Mouse (Mus musculus) cerebellum, postnatal 14 days (tissue): ENCODE data around the gene Ccng2.

Experiments used
- DNase-seq, 2 experiments: peaks; one replicate each; pipeline ENCODE4 v3.0.0; 2021; ENCODE audit warnings: mixed read lengths in 2 of 2

Ccng2 gene

DNA sequence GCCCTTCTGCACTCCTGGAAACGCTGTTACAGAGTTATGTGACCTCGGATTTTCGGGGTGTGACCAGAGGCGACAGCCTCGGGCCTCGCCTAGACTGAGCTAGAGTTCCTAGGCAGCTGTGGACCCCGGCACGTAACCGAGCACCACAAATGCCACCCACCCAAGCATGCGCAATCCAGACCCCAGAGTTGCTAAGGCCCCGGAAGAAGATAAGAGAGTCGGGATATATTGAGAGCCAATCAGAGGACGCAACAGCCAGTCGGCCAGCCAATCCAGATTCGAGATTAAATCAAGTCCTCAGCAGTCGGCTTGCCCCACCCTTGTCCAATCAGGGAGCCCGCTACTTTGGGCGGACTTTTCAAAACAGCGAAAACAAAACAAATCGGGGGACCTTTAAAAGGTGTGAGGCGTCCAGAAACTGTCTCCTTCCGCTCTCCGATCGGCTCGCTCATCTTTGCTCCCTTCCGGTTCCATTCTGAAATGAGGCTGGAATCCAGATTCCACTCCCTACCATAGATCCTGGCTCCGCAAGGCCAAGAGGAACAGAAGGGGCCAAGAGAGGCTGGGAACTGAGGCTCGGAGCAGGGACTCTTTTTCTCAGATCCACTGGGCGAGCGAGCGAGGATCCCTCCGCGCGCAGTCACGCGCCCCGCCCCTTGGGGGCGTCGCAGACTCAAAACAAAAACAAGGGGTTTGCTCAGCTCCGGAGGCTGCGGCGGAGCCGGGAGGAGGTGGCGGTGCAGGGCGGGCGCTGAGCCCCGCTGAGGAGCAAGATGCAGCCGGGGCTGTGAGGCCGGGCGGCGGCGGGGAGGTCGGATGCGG, at the start of gene Ccng2:
Gene Ccng2 (plus strand): TSS at position 375 of the 822 bp plus-strand sequence.
- peak; percentile 97 for DNase-seq

DNA sequence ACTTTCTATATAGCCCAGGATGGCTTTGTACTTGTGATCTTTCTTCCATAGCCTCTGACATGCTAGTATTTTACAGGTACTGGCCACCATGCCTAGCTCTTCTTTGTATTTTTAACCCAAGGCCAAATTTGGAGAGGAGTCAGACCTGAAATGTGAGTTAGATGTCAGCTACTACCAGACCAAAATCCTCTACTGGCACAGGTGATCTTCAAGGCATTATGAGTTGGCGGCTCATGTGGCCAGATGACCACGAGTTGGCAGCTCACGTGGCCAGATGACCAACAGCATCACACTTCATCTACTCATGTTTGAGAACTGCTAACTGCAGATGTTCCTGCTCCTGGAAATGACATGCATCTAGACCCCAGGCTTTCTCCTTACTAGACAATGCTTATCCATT, 48.7 kb upstream of the Ccng2 start:
- DNase-seq, result no peak

DNA sequence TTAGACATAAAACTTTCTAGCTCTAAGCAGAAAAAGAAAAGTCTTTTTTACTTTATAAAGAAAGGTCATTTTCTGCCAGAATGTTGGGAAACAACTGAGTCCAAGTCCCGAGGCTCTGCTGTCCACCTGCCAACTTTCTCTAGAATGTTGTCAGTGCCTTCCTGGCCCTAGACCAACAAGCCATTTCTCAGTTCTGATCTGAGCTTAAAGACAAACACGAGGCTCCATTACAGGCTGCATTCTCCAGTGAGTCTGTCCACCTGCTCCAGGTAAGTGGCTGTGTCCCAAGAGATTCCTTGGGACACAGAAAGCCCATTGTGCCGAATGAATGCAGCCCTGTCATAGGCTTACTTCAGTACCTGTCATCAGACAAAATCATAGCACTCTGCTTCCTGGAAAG, 45.4 kb upstream of the Ccng2 start:
- peak; percentile 79 to 80 for DNase-seq

GRCm38 (mm10) chr5:93224549-93224948, 42.5 kb upstream of the Ccng2 start:
- no peak for DNase-seq

- DNase-seq, result no peak
Observed at GRCm38 (mm10) chr5:93227157-93227556, 39.9 kb upstream of the Ccng2 start.

GRCm38 (mm10) chr5:93229527-93229926, 37.5 kb upstream of the Ccng2 start:
- DNase-seq, result no peak

GRCm38 (mm10) chr5:93231721-93232120, 35.3 kb upstream of the Ccng2 start:
- DNase-seq, result peak; percentile 52 to 60

DNA sequence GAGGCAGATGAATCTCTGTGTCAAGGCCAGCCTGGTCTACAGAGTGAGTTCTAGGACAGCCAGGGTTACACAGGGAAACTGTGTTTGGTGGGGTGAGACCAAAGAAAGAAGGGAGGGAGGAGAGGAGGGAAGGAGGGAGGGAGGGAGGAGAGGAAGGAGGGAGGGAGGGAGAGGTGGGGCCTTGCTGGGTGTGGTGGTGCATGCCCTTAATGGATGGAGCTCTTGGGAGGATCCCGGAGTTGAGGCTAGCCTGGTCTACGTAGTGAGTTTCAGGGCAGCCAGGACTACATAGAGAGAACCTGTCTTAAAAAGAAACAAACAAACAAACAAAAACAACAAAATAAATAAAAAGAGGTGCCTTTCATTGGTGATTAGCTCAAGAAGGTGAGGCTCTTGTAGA, 34.2 kb upstream of the Ccng2 start:
- DNase-seq, result no peak

- DNase-seq, result peak; percentile 59 to 62
Observed at GRCm38 (mm10) chr5:93234130-93234529, 32.9 kb upstream of the Ccng2 start.

DNA sequence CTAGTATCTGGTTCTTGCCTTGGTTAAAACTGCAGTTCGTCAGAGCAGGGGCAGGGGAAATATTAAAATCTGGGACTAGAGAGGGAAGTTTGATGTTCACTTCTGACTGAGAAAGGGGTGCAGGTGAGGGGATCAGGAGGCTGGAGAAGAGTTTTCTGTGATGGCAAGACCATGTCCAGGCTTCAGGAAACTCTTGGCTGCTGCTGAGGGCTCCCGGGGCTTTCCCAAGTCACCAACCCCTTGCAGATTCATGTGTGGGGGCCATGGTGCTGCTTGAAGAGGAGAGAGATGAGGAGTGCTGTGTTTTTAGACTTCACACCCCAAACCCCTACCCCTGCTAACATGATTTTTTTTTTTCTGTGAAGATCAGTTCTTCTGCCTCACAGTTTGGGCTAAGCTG, 32.5 kb upstream of the Ccng2 start:
- peak in 1 of 2 experiments; percentile 41 for DNase-seq

GRCm38 (mm10) chr5:93235888-93236287, 31.2 kb upstream of the Ccng2 start:
- DNase-seq, result peak; percentile 88 to 95

GRCm38 (mm10) chr5:93236541-93236940, 30.5 kb upstream of the Ccng2 start:
- peak; percentile 47 to 52 for DNase-seq

DNA sequence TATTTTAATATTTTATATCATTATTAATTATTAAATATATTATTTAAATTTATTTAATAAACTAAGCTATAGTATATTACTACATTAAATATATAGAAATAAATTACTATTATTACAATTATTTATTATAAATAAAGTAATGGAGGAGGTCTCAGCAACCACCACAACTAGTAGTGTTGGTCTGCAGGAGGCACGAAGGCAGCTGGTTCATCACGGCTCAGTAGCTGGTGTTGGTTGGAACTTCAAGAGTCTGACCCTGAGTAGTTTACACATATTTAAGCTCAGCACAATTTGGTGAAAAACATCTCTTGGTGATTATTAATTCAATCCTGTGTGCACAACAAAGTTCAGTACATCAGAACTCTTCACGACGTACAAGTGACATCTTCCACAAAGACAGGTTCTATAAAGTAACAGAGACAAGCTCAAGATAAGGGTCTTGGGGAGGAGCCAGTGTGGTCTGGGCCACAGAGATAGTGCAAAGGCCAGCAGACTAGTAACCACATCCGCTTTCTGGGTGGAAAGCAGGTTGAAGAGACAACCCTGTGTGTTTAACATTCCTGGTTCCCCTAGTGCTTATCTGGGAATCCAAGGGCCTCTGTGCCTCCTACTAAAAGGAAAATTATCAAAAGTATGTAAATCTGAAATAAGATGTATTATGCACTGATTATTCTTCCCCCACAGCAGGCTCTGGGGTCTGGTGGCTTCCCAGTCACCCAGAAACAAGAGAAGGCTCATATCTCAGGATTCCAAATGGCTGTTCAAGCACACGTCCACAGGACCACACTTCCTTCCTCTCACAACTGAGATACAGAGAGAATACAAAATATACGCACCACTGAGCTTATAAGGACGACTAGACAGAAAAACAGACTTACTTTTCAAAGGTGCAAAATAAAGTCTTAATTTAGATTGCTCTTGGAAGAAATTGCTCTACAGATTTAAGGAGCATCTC, 27.2 kb upstream of the Ccng2 start:
- DNase-seq, result no peak

DNA sequence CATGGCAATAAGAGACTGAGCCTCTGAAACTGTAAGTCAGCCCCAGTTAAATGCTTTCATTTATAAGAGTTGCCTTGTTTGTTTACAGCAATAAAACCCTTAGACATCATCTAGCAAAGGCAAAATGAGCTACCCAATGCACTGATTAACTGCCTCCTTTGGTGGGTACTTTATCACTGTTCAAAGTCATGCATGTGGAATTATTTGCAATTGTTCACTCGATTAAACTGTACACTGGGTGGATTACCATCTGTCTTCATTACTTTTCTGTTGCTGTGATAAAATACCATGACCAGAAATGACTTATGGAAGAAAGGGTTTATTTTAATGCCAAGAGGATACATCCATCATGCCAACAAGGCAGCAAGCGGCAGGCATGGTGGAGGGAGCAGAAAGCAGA, 21.8 kb upstream of the Ccng2 start:
- no peak for DNase-seq

DNA sequence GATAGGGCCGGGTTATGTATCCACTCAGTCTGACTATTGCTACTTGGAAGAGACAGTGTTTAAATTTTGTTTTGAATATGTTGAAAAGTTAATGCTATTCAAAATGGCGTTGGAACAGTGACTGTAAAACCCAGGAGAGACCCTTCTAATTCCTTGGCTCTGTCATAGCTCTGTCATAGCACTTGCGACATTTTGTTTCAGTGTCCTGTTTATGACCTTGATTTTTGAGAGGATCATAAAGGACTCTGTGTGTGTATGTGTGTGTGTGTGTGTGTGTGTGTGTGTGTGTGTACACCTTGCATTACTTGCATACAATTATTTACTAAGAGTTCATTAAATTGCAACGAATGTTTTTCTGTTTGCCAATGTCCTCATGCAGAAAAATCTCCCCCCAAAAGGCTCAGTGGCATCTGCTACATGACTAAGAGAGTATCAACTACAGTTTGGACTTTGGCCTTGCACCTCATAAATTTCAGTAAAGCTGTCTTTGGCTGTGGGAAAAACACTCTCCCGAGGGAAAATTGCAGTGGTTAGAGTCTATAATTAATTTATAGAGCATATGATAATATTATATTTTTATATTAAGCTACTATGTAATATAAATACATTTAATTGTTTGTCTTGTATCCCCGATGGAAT, 17.0 kb upstream of the Ccng2 start:
- DNase-seq, result no peak

DNA sequence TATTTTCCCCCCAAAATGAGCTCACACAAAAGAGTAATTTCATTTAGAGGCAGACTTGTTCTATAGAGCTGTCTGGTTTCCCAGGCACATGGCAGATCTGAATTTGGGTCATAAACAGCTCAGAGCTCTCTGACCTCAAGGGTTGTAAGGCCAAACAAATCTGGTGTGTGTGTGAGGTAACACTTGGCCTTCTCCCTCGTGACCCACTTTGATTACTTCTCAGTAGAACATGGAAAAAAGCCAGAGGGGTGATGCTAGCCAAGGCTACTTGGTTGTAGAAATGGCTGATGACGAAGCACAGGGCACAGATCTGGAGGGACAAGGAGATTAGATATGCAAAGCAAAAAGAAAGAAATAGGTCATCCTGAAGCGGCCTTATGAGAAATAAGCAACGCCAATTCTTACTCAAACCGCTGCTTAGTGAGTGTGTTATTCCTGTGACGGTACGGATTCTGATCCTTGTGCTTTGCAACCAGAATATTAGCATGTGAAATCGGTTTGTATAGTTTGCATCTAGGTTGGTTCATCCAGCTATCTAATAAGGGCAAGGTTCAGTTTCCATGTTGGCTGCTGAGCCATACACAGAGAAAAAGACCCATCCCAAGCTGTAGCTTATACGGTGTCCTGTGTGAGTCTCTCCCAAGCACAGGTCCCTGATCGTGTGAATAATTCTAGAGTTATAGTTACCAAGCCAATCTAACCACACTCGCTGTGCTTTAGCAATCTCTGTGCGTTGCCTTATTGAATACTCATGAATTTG, 15.9 kb upstream of the Ccng2 start:
- peak in 1 of 2 experiments; percentile 62 for DNase-seq

GRCm38 (mm10) chr5:93255759-93256265, 11.2 kb upstream of the Ccng2 start:
- no peak for DNase-seq

DNA sequence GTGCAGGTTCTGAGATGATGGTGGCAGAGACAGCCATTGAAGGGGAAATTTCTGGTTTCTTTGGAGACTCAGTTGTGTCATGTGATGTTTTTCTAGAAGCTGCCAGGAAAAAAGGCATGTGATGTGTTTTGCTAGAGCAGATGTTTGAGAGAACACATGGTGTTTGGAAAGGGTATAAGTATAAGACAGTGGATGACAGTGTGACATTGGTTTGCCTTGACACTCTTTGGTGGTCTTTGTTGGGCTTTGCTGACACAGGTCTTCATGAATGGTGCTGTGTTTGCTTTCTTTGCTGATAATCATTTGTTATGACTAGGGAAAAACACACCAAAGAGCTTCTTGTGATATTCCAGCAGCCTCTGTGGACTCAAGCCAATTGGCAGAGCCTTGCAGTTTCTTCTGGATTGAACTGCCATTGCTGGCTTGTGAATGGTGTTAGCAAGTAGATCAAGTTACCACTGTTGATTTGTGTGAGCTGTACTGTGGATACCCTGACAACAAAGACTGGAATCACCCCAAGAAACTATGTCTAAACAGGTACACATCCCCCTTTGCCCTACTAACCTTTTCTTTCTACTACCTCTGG, 10.1 kb upstream of the Ccng2 start:
- no peak for DNase-seq

DNA sequence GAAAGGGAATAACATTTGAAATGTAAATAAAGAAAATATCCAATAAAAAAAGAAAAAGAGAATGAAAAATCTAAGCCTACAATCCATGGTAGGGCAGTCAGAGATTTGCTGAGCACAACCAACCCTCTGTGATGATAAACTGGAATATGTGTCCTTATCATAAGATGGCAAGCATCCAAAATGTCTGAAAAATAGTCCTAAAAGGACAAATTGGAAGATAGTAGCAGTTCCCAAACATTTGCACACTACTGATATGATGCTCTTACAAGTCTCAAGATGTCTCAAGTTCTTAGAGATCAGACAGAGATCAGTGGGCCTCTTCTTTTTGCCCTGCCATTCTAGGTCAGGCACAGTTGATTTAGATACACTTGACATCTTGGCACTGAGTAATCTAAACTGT, 7.7 kb upstream of the Ccng2 start:
- no peak for DNase-seq

GRCm38 (mm10) chr5:93260983-93261382, 6.1 kb upstream of the Ccng2 start:
- no peak for DNase-seq

DNA sequence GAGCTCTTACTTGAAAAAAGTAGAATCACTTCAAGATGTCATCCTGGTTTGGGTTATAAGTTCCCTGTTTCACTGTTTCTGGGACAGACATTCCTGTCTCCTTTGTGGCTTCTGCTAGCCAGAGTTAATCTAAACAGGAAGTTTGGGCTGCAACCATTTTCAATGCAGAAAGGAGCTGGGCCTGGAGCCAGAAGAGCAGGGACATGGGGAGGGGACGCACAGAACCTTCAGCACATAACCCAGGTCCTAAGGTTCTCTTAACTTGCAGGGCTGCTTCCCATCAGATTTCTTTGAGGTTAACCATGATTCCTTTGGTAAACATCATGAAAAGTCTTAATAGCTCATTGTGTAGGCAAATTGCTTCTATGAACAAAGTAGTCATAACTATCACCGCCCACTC, 4.3 kb upstream of the Ccng2 start:
- DNase-seq, result no peak
